Mouse (Mus musculus): ENCODE measurements around the gene Cfap44. TPM values are rescaled to one million over a fixed set of nuclear protein-coding genes. Genes with fewer than 3 reads are reported as not detected.

The Cfap44 gene
- total and polyA plus RNA-seq, 3 experiments, result 0.55 TPM; not detected in 2

GRCm38 (mm10) chr16:44475682-44476375, 81.2 kb downstream of the Cfap44 start:
- Histone ChIP-seq H3K4me3 (no peak overlapping the region), H3K27ac (no peak overlapping the region), H3K4me1 (ENCODE audit: control insufficient read depth, insufficient read depth, low read length) (no peaks in the 10 kb centered on the region), H3K36me3 (ENCODE audit: control insufficient read depth, insufficient read depth, low read length) (no peaks in the 10 kb centered on the region), H3K79me2 (replicated peaks; ENCODE audit: control insufficient read depth, insufficient read depth, low read length) (no peaks in the 10 kb centered on the region), H3K9ac (ENCODE audit: low read depth, low read length) (no peak overlapping the region), H3K27me3 (ENCODE audit: control insufficient read depth, insufficient read depth, low read length) (no peaks in the 10 kb centered on the region)
- 82% methylated on average over 11 of the region's 11 CpGs for WGBS
- no peak for DNase-seq
- intact Hi-C loops (cut with DNase I), result no loop called here
- no peak for TF ChIP-seq CTCF (IDR thresholded peaks at IDR 0.05)
- no peak for TF ChIP-seq POLR2A (IDR thresholded peaks at IDR 0.05; ENCODE audit: insufficient read depth, low read depth, low read length)
- TF ChIP-seq EP300 (IDR thresholded peaks at IDR 0.05; ENCODE audit: insufficient read depth, low read depth, low read length), result no peak

GRCm38 (mm10) chr16:44478767-44479166, 84.2 kb downstream of the Cfap44 start:
- WGBS, result 35% methylated on average over 18 of the region's 18 CpGs
- H3K9ac ChIP-seq (ENCODE audit: low read depth, low read length), result no peak overlapping the region
- intact Hi-C loops (cut with DNase I), result no loop called here
- no peaks in the 10 kb centered on the region for H3K79me2 ChIP-seq (replicated peaks; ENCODE audit: control insufficient read depth, insufficient read depth, low read length)
- H3K4me1 ChIP-seq (ENCODE audit: control insufficient read depth, insufficient read depth, low read length), result no peaks in the 10 kb centered on the region
- H3K4me3 ChIP-seq, result no peak overlapping the region
- TF ChIP-seq EP300 (IDR thresholded peaks at IDR 0.05; ENCODE audit: insufficient read depth, low read depth, low read length) (no peak), POLR2A (IDR thresholded peaks at IDR 0.05; ENCODE audit: insufficient read depth, low read depth, low read length) (no peak), CTCF (IDR thresholded peaks at IDR 0.05) (no peak)
- no peak for DNase-seq
- no peak overlapping the region for H3K27ac ChIP-seq
- no peaks in the 10 kb centered on the region for H3K27me3 ChIP-seq (ENCODE audit: control insufficient read depth, insufficient read depth, low read length)
- no peaks in the 10 kb centered on the region for H3K36me3 ChIP-seq (ENCODE audit: control insufficient read depth, insufficient read depth, low read length)

- no peak overlapping the region for H3K9ac ChIP-seq (ENCODE audit: low read depth, low read length)
- TF ChIP-seq CTCF (IDR thresholded peaks at IDR 0.05), result no peak
- no peak for TF ChIP-seq EP300 (IDR thresholded peaks at IDR 0.05; ENCODE audit: insufficient read depth, low read depth, low read length)
- TF ChIP-seq POLR2A (IDR thresholded peaks at IDR 0.05; ENCODE audit: insufficient read depth, low read depth, low read length), result no peak
- intact Hi-C loops (cut with DNase I), result loop anchor here (5.0 to 10.0 kb wide), 2 partner anchors 235 to 612 kb away; partner anchors contain the start of gene Ccdc80
- no peaks in the 10 kb centered on the region for H3K27me3 ChIP-seq (ENCODE audit: control insufficient read depth, insufficient read depth, low read length)
- no peaks in the 10 kb centered on the region for H3K79me2 ChIP-seq (replicated peaks; ENCODE audit: control insufficient read depth, insufficient read depth, low read length)
- no peak overlapping the region for H3K4me3 ChIP-seq
- H3K4me1 ChIP-seq (ENCODE audit: control insufficient read depth, insufficient read depth, low read length), result no peaks in the 10 kb centered on the region
- no peak overlapping the region for H3K27ac ChIP-seq
- H3K36me3 ChIP-seq (ENCODE audit: control insufficient read depth, insufficient read depth, low read length), result no peaks in the 10 kb centered on the region
- 89% methylated on average over 14 of the region's 14 CpGs for WGBS
- DNase-seq, result no peak
These were observed 85.3 kb downstream of the Cfap44 start for GRCm38 (mm10) chr16:44479852-44480251.

- DNase-seq, result no peak
- Histone ChIP-seq H3K27ac (no peak overlapping the region), H3K9ac (ENCODE audit: low read depth, low read length) (no peak overlapping the region), H3K4me3 (no peak overlapping the region), H3K4me1 (ENCODE audit: control insufficient read depth, insufficient read depth, low read length) (no peaks in the 10 kb centered on the region), H3K27me3 (ENCODE audit: control insufficient read depth, insufficient read depth, low read length) (no peaks in the 10 kb centered on the region), H3K79me2 (replicated peaks; ENCODE audit: control insufficient read depth, insufficient read depth, low read length) (no peaks in the 10 kb centered on the region), H3K36me3 (ENCODE audit: control insufficient read depth, insufficient read depth, low read length) (no peaks in the 10 kb centered on the region)
- no peak for TF ChIP-seq EP300 (IDR thresholded peaks at IDR 0.05; ENCODE audit: insufficient read depth, low read depth, low read length)
- peak; percentile 55 for TF ChIP-seq CTCF (IDR thresholded peaks at IDR 0.05)
- intact Hi-C loops (cut with DNase I), result loop anchor here (5.0 to 10.0 kb wide), 2 partner anchors 234 to 612 kb away; partner anchors contain the start of gene Ccdc80
- WGBS, result 28% methylated on average over 7 of the region's 7 CpGs
These were observed 86.0 kb downstream of the Cfap44 start for GRCm38 (mm10) chr16:44480616-44481015.

GRCm38 (mm10) chr16:44481599-44482593, 87.3 kb downstream of the Cfap44 start:
- Histone ChIP-seq H3K27ac (no peak overlapping the region), H3K4me1 (ENCODE audit: control insufficient read depth, insufficient read depth, low read length) (no peaks in the 10 kb centered on the region), H3K27me3 (ENCODE audit: control insufficient read depth, insufficient read depth, low read length) (no peaks in the 10 kb centered on the region), H3K9ac (ENCODE audit: low read depth, low read length) (no peak overlapping the region), H3K4me3 (no peak overlapping the region), H3K79me2 (replicated peaks; ENCODE audit: control insufficient read depth, insufficient read depth, low read length) (no peaks in the 10 kb centered on the region), H3K36me3 (ENCODE audit: control insufficient read depth, insufficient read depth, low read length) (no peaks in the 10 kb centered on the region)
- DNase-seq, result no peak
- TF ChIP-seq EP300 (IDR thresholded peaks at IDR 0.05; ENCODE audit: insufficient read depth, low read depth, low read length) (no peak), CTCF (IDR thresholded peaks at IDR 0.05) (no peak), POLR2A (IDR thresholded peaks at IDR 0.05; ENCODE audit: insufficient read depth, low read depth, low read length) (no peak)
- intact Hi-C loops (cut with DNase I), result loop anchor here (5.0 to 10.0 kb wide), 2 partner anchors 233 to 610 kb away; partner anchors contain the start of gene Ccdc80
- WGBS, result 55% methylated on average over 28 of the region's 28 CpGs

Data from heart, adult 2 months (tissue).